ENCODE assay signal across 8 mouse cellular contexts in genomic region chr1:181923384-181923783, GRCm38 (mm10).
DNase-seq lines count a peak whose midpoint lies in the region; ATAC-seq and TF ChIP-seq lines count a peak whose summit lies in the region.

No protein-coding gene starts in this region.

- no peak for TF ChIP-seq EP300 in lung, postnatal 0 days (IDR thresholded peaks at IDR 0.05)

- no peak for ATAC-seq in lung, postnatal 0 days
- no peak for ATAC-seq in embryonic facial prominence, embryonic 11.5 days (replicated peaks; ENCODE audit: insufficient number of reproducible peaks, low FRiP score, low TSS enrichment, low read depth)
- no peak for ATAC-seq in kidney, embryonic 15.5 days (replicated peaks; ENCODE audit: low FRiP score)

- no peak overlapping the region for H3K4me2 ChIP-seq in lung, postnatal 0 days (replicated peaks; ENCODE audit: low read depth, low read length)
- no peak overlapping the region for H3K4me2 ChIP-seq in embryonic facial prominence, embryonic 11.5 days (ENCODE audit: low read depth, low read length)
- no peak overlapping the region; the same call in 1 of the 2 replicates for H3K4me2 ChIP-seq in kidney, embryonic 15.5 days

- no peaks in the 10 kb centered on the region for H3K36me3 ChIP-seq in lung, postnatal 0 days (ENCODE audit: insufficient read depth, low read length)
- H3K36me3 ChIP-seq in embryonic facial prominence, embryonic 11.5 days (replicated peaks; ENCODE audit: control insufficient read depth, insufficient read depth, low read depth, low read length): no peaks in the 10 kb centered on the region
- peaks cover 25% of the 10 kb centered on the region for H3K36me3 ChIP-seq in kidney, embryonic 15.5 days

- H3K27ac ChIP-seq in lung, postnatal 0 days (ENCODE audit: low read length): no peak overlapping the region
- H3K27ac ChIP-seq in embryonic facial prominence, embryonic 11.5 days (replicated peaks; ENCODE audit: low read depth, low read length): no peak overlapping the region
- no peak overlapping the region for H3K27ac ChIP-seq in kidney, embryonic 15.5 days

- no peak overlapping the region for H3K4me3 ChIP-seq in lung, postnatal 0 days (ENCODE audit: low read depth, low read length)
- no peak overlapping the region for H3K4me3 ChIP-seq in embryonic facial prominence, embryonic 11.5 days (ENCODE audit: low read depth, low read length)
- no peak overlapping the region for H3K4me3 ChIP-seq in kidney, embryonic 15.5 days (replicated peaks)

- WGBS in lung, postnatal 0 days: 79% methylated on average over 24 of the region's 24 CpGs
- WGBS in embryonic facial prominence, embryonic 11.5 days: 80% methylated on average over 24 of the region's 24 CpGs
- WGBS in kidney, embryonic 15.5 days: 89% methylated on average over 24 of the region's 24 CpGs

- no peak overlapping the region for H3K9ac ChIP-seq in lung, postnatal 0 days (replicated peaks; ENCODE audit: low read depth)
- H3K9ac ChIP-seq in embryonic facial prominence, embryonic 11.5 days (replicated peaks; ENCODE audit: low read length): no peak overlapping the region
- no peak overlapping the region for H3K9ac ChIP-seq in kidney, embryonic 15.5 days

- peak; percentile 49 for DNase-seq in lung, postnatal 0 days (ENCODE audit: low spot score)
- DNase-seq in lung, postnatal 14 days: no peak
- peak; percentile 34 for DNase-seq in embryonic facial prominence, embryonic 11.5 days (ENCODE audit: low spot score)
- peak; percentile 27 to 39 for DNase-seq in heart, postnatal 14 days
- DNase-seq in left cerebral cortex, postnatal 36 days (ENCODE audit: low spot score in 2 of 2): peak; percentile 64 to 75
- peak; percentile 12 for DNase-seq in right cerebral cortex, postnatal 4 days
- DNase-seq in B cell, adult 2 months: no peak

- H3K4me1 ChIP-seq in lung, postnatal 0 days (ENCODE audit: insufficient read depth, low read depth, low read length): no peaks in the 10 kb centered on the region
- no peaks in the 10 kb centered on the region for H3K4me1 ChIP-seq in embryonic facial prominence, embryonic 11.5 days (ENCODE audit: control insufficient read depth, insufficient read depth, low read length)
- H3K4me1 ChIP-seq in kidney, embryonic 15.5 days: no peaks in the 10 kb centered on the region; the same call in 1 of the 2 replicates

- intact Hi-C loops in heart, postnatal 14 days (cut with DNase I): no loop called here
- intact Hi-C loops in left cerebral cortex, postnatal 36 days (cut with DNase I): loop anchor here (10.0 kb wide), 1 partner anchor 91 kb away; the partner anchor contains the start of gene Enah

- H3K9me3 ChIP-seq in lung, postnatal 0 days (ENCODE audit: low read length): no peaks in the 10 kb centered on the region
- H3K9me3 ChIP-seq in embryonic facial prominence, embryonic 11.5 days (replicated peaks; ENCODE audit: control insufficient read depth, low read length): no peaks in the 10 kb centered on the region
- no peaks in the 10 kb centered on the region for H3K9me3 ChIP-seq in kidney, embryonic 15.5 days (replicated peaks)

- no peaks in the 10 kb centered on the region for H3K27me3 ChIP-seq in lung, postnatal 0 days (replicated peaks; ENCODE audit: insufficient read depth, low read length)
- H3K27me3 ChIP-seq in embryonic facial prominence, embryonic 11.5 days (ENCODE audit: control insufficient read depth, insufficient read depth, low read length): no peaks in the 10 kb centered on the region
- no peaks in the 10 kb centered on the region for H3K27me3 ChIP-seq in kidney, embryonic 15.5 days

- TF ChIP-seq CTCF in lung, postnatal 0 days (IDR thresholded peaks at IDR 0.05): no peak

Comparison
In these comparisons a context has a peak if more than half of its experiments do, and no peak if none do; other contexts are left out.
1. DNase-seq: peak in lung, postnatal 0 days (single experiment), embryonic facial prominence, embryonic 11.5 days (single experiment), heart, postnatal 14 days (2 of 2), left cerebral cortex, postnatal 36 days (2 of 2) and right cerebral cortex, postnatal 4 days (single experiment); none in lung, postnatal 14 days (single experiment) and B cell, adult 2 months (0 of 2).